Mouse (Mus musculus): ENCODE results near the gene Chd4.
"Not testable (repeated sequence)": the region's sequence is repeated elsewhere in the genome, so short reads cannot be mapped to it uniquely, and the experiment has no call there.

Gene Chd4

DNA sequence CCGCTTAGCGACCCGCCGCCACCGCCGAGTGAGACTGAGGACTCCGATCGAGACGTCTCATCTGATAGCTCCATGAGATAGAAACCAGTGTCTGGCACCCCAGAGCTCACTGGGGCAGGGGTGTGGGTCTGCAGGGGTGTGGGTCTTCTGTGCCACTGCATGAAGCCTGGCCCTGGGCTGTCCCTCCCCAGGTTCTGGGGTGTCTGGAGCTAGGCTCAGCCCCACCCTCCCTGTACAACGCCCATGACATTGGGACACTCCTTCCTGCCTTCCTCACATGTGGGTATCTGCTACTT, 64.7 kb downstream of the Chd4 start:
- no peak for DNase-seq (ENCODE audit: low spot score in 2 of 2)

- no peak for DNase-seq (ENCODE audit: low spot score in 2 of 2)
Observed at GRCm38 (mm10) chr6:125160854-125161760, 65.3 kb downstream of the Chd4 start.

- peak; percentile 67 to 73 for DNase-seq (ENCODE audit: low spot score in 2 of 2)
Observed at GRCm38 (mm10) chr6:125161971-125162370, 66.2 kb downstream of the Chd4 start.

GRCm38 (mm10) chr6:125162615-125163305, 67.0 kb downstream of the Chd4 start:
- not testable (repeated sequence) for DNase-seq (ENCODE audit: low spot score in 2 of 2)

- DNase-seq (ENCODE audit: low spot score in 2 of 2): no peak
Observed at GRCm38 (mm10) chr6:125163801-125164657, 68.2 kb downstream of the Chd4 start.

DNA sequence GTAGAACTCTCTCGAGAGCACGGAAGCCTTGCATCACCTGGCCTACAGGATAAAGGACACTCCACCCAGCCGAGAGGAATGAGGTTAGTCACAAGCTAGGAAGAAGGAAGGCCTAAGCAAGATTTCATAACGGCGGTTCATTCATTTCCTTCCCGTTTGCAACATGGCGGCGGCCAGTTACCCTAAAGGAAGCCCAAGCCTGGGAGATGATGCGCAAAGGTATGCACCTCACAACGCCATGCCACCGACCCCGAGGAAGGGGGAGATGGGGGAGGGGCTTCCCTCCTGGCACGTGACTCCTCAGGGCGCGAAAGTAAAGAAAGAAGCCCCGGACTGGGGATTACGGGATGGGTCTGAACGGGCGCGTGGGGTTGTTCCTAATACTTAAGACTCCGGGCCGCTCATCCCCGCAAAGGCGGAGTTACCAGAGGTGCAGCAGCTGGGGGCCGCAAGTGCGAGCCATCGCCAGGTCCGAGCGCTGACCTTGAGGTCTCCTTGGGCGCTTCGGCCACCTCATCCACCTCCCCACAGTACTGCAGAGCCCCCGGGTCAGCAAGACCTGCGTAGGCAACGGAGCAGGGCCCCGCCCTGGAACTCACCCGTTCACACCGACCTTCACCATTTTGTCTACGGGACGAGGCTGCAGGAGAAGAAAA, 69.0 kb downstream of the Chd4 start:
- DNase-seq (ENCODE audit: low spot score in 2 of 2): peak; percentile 47 to 63

GRCm38 (mm10) chr6:125165328-125165891, 69.6 kb downstream of the Chd4 start:
- DNase-seq (ENCODE audit: low spot score in 2 of 2): peak; percentile 96 to 97

DNA sequence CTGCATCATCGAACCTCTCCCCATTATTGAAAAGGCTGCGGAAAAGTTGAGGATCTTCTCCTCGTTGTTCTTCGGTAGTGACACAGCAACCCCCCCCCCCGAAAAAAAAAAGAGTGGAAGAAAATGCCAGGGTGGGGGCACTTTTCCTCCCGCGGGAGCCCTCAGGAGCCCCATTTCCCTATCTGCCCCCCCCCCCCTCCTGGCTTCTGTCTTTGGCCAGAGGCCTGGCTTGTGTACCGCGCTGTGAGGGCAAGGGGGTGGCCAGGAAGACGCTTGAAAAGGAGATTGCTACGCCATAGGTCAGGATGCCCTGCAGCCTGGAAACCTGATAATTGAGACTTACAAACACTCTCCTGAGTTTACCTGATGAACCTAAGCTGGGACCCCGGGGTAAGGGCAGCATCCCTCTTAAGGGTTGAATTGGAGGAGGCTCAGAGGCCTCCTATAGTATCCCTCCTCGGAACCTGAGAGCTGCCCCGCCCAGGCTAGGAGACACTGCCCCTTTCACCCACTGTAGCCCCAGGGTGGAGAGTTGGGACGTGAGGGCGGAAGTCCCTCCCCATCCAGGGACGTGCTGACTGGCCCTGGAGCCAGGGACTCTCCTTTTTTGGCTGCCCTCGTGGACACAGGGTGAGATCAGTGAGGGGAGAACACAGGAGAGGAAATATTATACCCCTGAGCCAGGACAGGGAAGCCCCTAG, 70.4 kb downstream of the Chd4 start, which contains the start of gene Gapdh:
Gapdh (minus strand) TSS at position 417 of the 701 bp plus-strand sequence.
- DNase-seq (ENCODE audit: low spot score in 2 of 2): peak in 1 of 2 experiments; percentile 39

DNA sequence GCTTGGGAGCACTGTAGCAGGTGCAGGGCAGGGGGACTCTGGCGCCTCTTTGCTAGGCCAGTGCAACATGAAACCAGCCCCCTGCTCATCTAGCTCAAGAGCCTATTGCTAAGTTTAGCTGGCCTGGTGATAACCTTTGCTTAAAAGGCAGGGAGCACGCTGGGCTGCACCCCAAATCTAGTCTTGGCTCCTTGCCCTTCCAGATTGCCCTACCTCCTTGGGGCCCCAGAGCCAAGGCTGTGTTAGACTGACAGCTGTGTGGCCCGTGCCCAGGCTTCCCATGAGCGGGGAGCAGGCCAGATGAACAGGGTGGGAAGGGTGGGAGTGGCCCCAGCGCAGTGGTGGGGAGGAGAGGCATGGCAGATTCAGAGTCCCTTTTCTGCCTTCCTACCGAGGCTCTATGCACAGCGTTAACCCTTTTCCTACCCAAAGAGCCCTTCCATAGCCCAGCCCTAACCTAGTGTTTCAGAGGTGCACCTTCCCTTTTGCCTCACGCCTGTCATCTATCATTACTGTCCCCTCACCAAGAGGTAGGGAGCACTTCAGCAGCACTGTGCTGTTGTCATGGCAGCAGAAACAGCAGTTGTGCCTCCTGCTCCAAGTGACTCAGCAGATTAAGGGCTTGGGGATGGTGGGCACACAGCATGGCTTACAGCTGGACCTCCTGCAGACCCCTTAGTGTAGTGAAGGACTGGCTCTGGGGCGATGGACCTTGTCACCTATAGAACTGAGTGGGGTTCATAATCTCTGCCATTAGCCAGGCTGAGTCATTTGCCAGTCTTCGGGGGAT, 71.3 kb downstream of the Chd4 start:
- no peak for DNase-seq (ENCODE audit: low spot score in 2 of 2)

DNA sequence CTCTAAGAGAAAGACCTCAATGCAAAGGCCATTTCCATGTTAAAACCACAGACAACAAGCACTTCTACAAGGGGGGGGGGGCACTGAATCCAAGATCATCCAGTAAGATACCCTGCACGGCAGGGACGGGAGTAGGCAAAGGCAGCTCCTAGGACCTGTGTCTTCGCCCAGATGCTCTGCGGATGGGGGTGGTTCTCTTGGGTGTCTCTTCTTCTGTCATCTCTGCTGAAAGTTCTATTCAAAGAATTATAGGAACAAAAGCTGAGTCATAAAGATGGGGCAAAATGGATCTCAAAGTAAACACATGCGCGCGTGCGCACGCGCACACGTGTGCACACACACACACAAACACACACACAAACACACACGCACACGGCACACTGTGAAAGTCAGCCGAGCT, 72.3 kb downstream of the Chd4 start:
- no peak for DNase-seq (ENCODE audit: low spot score in 2 of 2)

DNA sequence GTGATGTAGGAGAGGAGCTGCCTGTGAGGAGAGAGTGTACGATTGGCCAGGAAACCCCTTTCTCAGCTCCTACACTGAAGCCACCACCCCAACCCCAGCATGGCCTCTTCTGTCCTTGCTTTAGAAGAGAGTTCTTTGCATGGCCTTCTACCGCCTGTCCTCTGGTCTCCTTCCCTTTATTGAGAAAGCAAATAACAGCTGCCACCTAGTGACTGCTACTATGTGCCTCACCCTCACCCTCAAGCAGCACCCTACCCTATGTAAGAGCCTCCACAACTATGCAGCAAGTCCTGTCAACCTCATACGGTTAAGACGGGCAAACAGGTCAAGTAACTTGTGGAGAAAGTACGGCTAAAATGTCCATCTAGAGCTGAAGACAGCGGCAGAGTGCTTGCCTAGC, 74.4 kb downstream of the Chd4 start:
- DNase-seq (ENCODE audit: low spot score in 2 of 2): no peak

- DNase-seq (ENCODE audit: low spot score in 2 of 2): no peak
Observed at GRCm38 (mm10) chr6:125172474-125172873, 76.7 kb downstream of the Chd4 start.

- DNase-seq (ENCODE audit: low spot score in 2 of 2): no peak
Observed at GRCm38 (mm10) chr6:125173256-125173655, 77.5 kb downstream of the Chd4 start.

DNA sequence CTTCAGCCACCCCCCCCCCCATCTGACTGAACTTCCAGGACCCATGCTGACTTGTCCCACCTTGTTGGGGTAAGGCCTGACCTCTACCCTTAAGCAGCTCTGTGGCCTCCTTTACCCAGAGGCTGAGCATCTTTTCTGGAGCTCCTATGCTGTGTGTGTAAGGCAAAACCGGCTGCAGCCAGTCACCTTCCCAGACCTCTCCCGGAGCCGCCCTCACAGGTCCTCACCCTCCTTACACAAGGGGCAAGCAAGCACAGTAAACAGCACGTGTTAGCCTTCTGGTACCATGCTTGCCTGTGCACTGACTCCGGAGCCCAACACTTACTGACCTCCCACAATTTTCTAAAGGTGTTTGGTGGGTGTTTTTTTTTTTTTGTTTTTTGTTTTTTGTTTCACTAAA, 79.7 kb downstream of the Chd4 start:
- no peak for DNase-seq (ENCODE audit: low spot score in 2 of 2)

- DNase-seq (ENCODE audit: low spot score in 2 of 2): no peak
Observed at GRCm38 (mm10) chr6:125179601-125180000, 83.8 kb downstream of the Chd4 start.

Data from spleen, postnatal 36 days (tissue).